Mouse (Mus musculus) ZHBTc4 (cell line): ENCODE results near the gene E2f4.

ENCODE experiments used
- DNase-seq: peaks from one replicate; pipeline ENCODE4 v3.0.0-alpha.2; 2011; ENCODE audit warnings: low read depth, low spot score

E2f4 gene

DNA sequence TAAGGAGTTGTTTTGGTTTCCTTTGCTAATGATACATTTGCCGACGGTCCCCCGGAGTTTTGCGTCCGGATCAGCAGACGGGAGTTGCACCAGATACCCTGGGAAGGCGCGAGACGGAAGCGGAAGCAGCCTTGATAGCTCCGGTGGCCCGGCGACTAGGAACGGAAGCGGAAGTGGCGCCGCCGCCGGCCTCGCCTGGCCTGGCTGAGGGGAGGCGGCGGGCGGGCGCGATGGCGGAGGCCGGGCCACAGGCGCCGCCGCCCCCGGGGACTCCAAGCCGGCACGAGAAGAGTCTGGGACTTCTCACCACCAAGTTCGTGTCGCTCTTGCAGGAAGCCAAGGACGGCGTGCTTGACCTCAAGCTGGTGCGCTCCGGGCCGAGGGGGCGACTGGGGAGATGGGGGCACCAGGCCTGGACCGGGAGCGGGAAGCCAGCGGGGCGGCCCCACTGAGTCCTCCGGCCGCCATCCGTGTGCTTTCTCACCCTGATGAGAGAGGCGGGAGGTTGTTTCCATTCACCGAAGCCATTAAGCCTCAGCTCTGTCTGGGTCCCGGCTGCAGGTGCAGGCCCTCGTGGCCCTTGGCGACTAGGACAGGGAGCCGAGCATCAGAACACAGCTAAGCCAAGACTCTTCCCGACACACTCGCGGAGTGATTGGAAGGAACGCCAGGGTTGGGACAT, at the start of gene E2f4:
Gene E2f4, plus strand, starts transcription at position 153 of the 682 bp plus-strand sequence.
- peak; percentile 94 for DNase-seq

DNA sequence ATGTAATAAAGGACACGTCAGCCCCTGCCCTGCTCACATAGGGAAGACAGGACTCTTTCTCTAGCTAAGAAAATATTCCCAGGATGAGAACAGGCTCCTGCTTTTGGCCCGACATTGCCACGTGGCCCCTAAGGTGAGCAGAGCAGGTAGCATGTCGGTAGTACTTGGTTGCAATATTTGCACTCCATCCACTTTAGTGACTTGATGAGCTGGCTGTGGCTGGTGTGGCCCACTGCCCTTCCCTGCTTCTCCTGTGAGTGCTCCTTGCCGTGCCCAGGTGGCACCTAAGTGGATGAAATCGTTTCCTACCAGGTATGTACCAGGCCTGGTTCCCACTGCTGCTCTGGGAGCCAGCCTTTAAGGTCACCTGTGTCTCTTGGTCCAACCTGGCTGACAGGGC, 45.5 kb upstream of the E2f4 start:
- DNase-seq = no peak

DNA sequence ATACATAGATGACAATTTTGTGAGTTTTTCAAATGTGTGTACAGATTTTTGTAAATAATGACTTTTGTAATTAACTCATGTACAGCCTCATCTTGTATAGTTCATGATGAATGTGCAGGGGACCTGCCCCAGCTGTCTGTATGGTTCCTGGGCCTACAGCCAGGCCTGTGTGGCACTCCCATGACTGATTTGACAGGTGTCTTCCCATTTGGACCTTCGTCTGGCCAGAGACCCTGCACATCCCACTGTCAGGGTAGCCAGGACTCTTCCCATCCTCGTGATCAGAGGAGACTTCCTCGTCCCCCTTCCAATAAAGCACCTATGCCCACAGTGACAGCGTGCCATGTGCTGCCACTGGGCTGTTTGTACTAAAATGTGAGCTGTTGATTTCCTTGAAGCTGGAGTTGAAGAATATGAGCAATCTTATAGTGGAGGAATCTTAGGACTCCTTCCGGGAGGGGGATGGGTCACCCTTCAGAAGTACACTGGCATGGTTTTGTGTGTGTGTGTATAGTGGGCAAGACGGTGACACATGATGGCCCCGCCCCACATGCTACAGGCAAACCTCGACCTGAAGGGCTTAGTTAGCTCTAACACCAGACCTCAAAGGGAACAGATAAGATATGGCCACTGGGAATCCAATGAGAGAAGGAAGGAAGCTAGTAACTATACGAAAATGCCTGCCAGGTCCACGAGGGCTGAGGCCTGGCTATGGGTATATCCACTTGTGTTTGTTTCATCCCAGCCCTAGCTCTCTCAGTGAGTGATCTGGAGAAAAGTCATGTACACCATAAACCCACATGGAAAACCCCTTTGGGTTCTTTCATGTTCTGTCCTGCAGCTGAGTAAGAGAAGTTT, 44.6 kb upstream of the E2f4 start:
- DNase-seq = no peak

DNA sequence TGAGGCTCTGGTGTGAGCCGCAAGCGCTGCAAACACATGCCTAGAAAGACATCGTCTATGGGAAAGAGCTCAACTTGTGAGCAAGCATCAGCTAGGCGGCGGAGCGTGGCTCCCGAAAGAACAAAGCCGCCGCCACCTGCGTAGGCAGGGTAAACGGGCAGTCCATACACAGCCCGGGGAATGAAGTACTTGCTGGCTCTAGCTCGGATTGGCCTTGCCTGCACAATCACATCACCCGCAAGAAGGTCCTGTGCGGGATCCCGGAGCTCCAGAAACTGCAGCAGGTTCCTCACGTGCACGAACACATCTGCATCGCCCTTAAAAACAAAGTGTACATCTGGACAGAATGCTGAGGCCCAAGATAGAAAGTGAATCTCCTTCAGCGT, 43.7 kb upstream of the E2f4 start:
- DNase-seq = peak; percentile 65

DNA sequence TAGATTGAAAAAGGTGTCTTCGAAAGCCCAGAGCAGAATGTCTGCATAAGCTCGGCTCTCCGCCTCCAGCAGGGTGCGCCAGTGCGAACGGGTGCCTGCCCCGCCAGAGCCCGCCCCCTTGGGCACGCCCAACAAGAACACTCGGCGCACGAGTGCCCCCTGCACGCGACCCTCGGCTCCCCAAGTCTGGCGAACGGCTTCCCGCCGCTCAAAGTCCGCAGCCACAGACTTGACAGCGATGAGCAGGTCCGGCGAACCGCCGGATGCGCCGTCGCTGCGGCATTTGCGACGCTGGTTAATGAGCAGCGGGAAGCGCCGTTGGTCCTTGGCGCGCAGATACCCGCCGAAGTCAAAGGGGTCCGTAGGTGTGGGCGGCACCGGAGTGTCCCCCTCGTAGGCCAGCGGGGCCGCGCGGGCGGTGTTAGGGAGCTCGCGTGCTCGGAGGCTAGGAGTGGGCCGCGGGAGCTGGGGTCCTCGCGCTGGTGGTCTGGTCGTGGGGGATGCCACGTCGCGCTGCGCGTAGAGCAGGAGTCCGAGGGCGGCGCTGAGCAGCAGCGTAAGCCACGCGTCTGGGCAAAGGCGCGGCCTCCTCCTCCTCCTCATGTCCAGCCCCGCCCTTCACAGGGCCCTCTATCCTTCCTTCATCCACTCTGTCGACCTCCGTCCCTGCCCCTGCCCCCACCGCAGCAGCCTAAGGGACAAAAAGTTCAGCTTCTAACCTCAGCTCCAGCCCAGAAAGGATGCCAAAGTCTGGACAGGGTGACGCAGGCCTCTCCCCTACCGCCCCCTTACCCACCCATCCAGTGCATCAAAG, 43.1 kb upstream of the E2f4 start:
- peak; percentile 95 for DNase-seq

DNA sequence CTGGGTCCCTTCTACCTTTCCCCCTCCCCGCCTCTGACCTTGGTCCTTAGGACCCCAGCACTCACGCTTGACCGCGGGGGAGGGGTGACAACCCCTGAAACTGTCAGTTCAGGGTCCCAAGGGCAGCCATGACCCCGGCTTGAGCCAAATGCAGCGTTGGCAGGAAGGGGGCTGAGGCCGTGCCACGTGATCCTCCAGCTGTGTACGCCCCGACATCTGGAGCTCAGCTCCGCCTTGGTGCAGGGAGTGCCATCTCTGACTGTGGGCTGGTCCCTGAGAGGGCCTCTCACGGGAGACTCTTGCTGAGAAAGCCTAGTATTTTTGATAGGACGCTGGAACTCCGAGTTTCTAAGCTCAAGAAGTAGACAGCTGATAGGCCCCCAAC, 42.5 kb upstream of the E2f4 start, which contains the start of gene B3gnt9:
Gene B3gnt9, minus strand, starts transcription at position 188 of the 385 bp plus-strand sequence.
- peak; percentile 68 for DNase-seq

DNA sequence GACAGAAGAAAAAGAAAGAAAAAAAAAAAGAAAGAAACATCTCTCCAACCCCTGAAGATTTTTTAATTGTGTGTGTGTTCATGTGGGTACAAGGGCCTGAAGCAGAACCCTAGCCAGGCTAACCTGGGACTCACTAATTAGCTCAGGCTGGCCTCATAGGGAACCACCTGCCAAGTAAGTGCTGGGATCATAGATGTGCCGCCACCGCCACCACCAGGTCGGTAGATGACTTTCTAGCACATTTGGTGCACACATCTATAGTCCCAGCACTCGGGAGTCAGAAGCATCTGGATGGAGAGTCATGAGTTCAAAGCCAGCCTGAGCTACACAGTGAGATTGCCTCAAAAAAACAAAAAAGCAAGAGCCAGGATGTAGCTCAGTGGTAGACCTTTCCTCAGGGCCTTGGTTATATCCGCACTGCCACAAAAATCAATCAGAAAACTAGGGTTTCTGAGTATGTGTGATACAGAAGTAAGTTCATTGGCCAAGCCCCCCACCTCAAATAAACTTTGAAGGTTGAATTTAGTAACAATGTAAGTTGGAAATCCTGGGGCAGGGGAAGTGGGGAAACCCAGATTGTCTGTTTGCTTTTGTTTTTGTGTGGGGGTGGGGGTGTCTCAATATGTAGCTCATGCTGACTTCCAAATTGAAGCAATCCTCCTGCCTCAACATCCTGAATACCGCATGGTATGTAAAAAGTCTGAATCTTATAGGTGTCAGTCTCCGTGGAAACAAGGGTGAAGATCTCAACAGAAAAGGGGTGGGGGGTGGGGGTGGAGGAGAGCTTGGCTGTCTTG, 39.9 kb upstream of the E2f4 start:
- DNase-seq = peak; percentile 43

DNA sequence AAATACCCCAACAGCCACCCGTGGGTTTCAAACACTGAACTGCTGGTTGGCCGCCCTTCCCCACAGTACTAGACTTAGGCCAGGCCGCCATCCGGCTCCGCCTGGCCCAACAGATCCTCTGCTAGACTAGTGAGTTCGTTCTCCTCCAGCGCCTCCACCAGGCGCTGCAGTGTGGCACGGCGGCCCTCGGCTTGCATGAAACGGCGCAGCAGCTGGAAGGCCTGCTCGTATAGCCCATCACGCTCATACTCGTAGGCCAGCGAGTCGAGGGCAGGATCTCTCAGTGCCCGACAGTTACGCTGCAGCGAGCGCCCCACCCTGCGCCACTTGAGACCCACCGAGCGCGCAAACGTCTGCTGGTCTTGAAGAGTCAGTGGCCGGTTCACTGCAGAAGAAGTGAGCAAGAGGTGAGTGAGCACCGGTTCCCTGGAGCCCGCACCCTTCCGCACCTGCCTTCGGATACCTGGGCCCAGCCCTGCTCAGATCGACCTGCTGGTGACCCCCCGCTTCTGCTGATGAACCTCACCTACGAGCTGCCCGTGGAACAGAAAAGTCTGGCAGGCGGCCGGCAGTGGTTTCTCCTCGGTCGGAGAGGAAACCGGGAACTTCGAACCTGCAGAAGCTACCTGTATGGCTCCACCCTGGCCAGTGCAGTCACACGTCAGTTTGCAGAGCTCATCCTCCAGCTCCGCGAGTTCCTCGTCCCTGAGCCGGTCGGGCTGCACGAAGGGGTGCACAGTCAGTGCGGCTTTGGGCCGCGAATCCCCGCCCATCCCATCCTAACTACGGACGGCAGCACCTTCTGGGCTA, 38.3 kb upstream of the E2f4 start:
- peak; percentile 76 for DNase-seq

DNA sequence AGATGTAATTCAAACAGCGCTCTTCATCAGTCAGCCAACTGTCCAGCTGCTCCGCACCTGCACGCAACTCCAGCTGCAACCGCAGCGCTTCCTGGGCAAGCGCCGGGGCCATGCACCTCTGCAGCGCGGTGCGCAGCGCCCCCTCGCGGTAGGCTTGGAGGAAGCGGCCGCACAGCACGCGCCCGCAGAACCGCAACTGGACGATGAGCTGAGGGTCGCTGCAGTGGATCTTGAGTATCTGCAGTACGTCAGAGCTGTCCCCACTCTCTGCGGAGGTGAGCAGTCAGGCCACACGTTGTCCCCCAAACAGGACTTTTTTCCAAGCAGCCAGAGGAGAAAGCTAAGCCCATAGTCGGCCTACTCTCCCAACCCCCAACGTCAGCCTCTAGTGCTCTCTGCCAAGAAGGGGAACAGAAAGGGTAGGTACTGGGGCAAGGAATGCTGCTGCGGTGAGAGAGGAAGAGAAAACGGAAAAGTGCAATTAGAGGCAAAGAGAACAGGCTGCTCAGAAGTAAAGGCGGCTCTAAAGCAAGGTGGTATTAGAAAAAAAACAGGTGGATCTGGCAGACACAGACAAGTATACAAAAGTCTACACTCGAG, 37.6 kb upstream of the E2f4 start:
- peak; percentile 88 for DNase-seq

DNA sequence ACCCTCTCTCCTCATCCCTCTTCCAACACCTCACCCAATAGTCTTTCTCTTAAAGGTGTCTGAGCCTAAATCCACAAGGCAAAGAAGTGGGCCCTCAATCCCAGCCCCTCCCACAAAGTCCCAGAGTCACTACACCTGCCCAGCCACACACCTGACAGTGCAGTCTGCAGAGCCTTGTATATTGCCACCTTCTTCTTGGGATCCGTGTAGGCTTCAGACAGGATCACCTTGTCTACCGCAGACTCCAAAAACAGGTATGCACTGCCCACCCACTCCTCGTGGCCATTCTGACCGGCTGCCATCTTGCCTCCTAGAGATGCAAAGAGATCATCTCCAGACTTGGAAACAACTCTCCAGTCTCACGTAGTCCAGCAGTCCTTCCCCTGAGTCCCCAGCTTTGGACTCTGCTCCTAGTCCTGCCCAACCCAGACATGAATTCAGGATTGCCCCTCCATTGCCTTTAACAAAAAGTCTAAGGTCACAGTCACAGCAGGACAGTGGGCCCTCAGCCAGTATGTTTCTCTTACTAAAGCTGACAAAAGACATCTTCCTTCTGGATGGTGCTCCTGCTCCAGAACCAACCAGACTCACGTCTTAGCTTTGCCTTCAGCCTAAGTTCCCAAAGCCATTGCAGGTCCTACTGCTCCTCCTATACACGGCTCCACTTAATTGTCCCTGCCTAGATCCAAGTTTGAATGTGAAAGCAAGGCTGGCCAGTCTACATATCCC, 36.9 kb upstream of the E2f4 start:
- no peak for DNase-seq

DNA sequence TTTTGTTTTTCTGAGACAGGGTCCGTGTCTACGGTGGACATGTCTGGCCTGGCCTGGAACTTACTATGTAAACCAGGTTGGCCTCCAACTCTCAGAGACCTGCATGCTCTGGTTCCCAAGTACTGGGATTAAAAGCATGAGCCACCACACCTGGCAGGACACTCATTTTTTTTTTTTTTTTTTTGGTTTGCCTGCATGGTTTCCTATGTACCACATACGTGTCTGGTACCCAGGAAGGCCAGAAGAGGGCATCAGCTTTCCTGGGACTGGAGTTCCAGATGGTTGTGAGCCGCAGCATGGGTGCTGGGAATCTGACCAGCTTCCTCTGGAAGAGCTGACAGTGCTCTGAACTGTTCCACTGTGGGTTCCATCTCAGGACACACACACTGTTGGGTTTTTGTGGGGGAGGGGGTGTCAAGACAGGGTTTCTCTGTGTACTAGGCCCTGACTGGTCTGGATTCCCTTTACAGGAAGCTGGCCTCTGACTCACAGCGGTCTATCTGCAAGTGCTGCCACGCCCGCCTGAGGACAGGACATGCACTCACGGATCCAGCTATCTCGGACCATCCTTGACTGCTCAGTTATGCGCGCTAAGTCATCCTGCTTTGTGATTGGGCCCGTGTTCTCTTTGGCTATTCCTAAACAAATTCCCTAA, 36.0 kb upstream of the E2f4 start:
- DNase-seq = peak; percentile 46

DNA sequence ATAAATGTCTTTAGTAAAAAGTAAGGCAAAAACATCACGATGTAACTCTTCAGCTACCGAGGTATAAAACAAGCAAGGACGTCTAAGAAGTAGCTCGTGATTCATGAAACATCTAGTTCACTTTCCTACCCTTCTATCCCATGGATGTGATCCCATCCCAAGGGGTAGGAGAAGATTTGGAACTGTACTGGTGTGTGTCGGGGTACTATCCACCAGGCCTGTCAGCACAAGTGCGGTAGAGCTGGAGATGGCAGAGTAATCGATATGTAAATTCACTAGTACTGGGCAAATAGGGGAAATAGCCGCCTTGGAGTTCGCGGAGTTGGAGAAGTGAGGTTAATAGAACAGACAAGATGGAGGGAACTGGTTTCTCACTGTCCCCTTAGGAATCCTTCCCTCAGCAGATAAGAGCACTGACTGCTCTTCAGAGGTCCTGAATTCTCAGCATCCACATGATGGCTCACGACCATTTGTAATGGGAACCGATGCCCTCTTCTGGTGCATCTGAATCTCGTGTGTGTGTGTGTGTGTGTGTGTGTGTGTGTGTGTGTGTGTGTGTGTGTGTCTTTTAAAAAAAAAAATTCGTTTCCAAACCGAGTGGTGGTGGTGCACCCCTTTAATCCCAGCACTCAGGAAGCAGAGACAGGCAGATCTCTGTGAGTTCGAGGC, 34.1 kb upstream of the E2f4 start:
- no peak for DNase-seq

DNA sequence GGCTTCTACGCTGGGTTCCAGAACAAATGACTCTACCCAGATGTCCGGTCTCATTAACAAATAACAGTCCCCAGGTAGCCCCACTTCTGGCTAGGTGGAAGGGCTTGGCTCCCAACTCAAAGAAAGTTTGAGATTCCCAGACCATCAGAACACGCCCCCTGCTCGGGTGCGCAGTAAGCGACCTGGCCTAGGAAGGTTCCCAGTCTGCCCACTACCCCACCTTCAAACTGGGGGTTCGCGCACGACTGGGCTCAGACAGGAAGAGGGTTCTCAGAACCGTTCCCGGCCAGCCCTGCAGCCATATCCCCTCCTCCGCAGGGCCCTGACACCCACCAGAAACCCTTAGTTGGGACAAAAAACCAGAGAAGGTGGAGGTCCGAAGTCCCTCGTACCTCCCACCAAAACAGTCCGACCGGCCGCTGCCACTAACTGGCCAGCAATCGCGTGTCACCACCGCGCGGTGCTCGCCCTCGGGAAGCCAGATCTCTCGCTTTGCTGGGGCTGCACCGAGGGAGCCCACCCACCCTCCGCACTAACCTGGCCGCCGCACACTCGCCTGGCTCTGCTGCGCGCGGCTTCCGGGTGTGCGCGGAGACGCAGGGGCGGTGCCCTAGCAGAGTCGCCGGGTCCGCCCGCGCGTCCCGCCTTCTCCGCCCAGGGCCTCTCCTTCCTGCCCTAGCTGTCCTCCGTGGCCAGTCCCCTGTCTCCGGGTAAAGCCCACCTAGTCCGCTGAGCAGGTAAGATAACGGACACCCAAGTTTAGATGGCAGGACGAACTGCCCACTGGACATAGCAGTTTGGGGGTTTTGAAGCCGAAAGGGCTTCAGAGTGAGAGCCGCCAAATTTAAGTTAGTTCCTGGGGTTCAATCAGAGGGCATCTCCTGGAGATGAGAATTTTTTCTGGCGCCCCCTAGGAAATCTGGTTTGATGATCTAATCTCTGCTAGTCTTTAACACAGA, 33.2 kb upstream of the E2f4 start, which contains the start of the genes Tradd and Fbxl8:
Gene Tradd, minus strand, starts transcription at position 586 of the 959 bp plus-strand sequence.
Gene Fbxl8, plus strand, starts transcription at position 625 of the 959 bp plus-strand sequence.
- DNase-seq = peak; percentile 62

DNA sequence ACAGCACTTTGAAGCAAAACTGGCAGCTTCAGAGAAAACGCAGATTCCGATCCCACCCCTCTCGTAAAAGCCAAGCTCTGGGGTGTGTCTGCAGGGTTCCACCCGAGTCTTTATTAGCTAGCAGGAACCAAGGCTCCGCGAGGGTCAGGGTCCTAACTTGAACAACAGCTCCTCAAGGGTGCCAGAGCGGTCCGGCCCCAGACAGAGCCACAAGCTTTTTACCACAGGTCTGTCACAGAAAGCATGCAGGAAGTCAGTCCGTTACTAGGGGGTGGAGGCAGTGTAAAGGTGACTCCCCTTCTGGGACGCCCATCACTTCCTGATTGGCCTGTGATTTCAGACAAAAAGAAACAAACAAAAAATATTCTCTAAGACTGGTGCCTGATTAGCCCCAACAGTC, 32.3 kb upstream of the E2f4 start:
- DNase-seq = peak; percentile 65

DNA sequence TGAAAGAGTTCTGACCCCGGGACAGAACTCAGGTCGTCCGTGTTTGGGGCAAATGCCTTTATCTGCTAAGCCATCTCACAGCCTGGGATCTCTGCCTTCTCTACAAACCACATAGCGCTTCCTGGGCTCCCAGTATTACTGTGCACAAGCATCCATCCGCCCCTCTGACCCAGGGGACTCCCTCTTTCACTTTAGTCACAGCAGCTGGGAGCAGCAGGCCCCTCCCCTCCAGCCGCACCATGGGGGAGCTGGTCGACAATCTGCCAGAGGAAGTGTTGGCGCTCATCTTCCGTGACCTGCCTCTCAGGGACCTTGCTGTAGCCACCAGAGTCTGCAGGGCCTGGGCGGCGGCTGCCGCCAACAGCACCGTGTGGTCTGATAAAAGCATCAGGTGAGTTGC, 30.7 kb upstream of the E2f4 start:
- peak; percentile 67 for DNase-seq

DNA sequence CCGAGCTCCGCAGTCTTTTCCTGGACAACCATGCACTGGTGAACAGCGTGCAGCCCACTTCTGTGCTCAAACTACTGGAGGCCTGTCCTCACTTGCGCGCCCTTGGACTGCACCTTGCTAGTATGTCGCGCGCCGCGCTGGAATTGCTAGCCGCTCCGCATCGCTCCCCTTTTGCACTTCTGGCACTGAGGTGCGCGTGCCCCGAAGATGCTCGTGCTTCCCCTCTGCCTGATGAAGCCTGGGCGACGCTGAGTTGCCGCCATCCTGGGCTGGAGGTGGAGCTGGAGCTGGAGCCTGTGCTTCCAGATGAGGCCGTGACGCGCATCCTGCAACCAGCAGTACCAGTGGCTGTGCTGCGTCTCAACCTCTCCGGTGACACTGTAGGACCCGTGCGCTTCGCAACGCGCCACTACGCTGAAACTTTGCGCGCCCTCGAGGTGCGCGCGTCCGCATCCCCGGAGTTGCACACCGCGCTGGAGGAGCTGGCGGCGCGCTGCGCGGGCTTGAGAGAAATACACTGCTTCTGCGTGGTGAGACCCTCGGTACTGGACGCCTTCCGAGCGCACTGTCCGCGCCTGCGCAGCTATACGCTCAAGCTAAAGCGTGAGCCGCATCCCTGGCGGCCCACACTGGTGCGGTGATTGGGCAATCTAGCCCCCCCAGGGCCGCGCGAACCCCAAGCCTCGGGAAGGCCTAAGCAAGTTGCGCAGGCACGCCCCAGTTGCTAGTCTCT, 29.0 kb upstream of the E2f4 start:
- peak; percentile 93 for DNase-seq
